In the genomic region with DNA sequence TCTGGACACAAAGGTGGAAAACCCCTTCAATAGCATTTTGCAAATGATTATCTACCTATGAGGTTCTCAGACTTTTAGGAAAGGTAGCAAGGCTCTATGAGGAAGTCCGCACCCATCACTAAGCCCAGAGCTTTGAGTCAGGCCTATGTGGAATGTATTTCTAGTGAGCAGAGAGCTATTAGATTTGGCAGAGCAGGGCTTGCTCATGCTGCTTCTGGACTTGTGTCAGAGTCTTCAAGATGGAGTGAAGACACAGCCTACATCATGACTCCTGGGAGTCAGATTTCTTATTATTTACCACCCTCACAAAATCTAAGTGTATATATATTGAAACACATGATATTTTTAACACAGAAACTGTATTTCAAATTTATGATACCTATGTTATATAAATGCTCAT, we compare ENCODE assay signal across 17 mouse cellular contexts.
DNase-seq lines count a peak whose midpoint lies in the region; ATAC-seq lines count a peak whose summit lies in the region.
"Had no signal": no experiment of that assay in that cellular context is flagged by ENCODE, and none has a peak within 500 bp of the region (broad histone marks: within the 10 kb centered on the region; RNA-seq: fewer than 3 reads in every experiment).

No protein-coding gene starts in this region.

- DNase-seq in cerebellum, adult 11-12 months, result peak; percentile 30
- peak; percentile 73 to 81 for DNase-seq in cerebellum, postnatal 10 days
- DNase-seq in cerebellum, adult 8-10 months, result no peak
- DNase-seq in cerebellum, postnatal 25 days, result peak; percentile 36 to 54
- DNase-seq in cerebellum, postnatal 4 days (ENCODE audit: low spot score in 2 of 2), result no peak
- peak; percentile 47 for DNase-seq in brain, adult 2 months (ENCODE audit: low read depth, low spot score)
- DNase-seq: adrenal gland, adult 8-10 months; adrenal gland, postnatal 14 days; adrenal gland, postnatal 36 days; B cell, adult 2 months; embryo, embryonic 11 days had no signal

- ATAC-seq in cerebellum, adult (ENCODE audit: insufficient number of reproducible peaks, low FRiP score, low TSS enrichment), result no peak
- ATAC-seq: activated CD4-positive, CD25-positive, alpha-beta regulatory T cell, adult 4 months; CD4-positive, CD25-positive, alpha-beta regulatory T cell, adult 4 months; forebrain, embryonic 14.5 days; forebrain, embryonic 16.5 days; Patski had no signal

Comparison
In these comparisons a context has a peak if more than half of its experiments do, and no peak if none do; other contexts are left out.
1. DNase-seq: peak in cerebellum, adult 11-12 months (single experiment), cerebellum, postnatal 10 days (2 of 2), cerebellum, postnatal 25 days (2 of 2) and brain, adult 2 months (single experiment); none in cerebellum, adult 8-10 months (single experiment) and cerebellum, postnatal 4 days (0 of 2).